Mouse (Mus musculus) 416B (cell line): ENCODE measurements around the gene Fam107a.

Source experiments
- DNase-seq: peaks from one replicate; pipeline ENCODE4 v3.0.0; 2011; ENCODE audit warnings: low read depth

Fam107a gene

GRCm38 (mm10) chr14:8256881-8257280, 60.9 kb downstream of the Fam107a start:
- no peak for DNase-seq

- no peak for DNase-seq
Measured at GRCm38 (mm10) chr14:8256072-8256471, 61.8 kb downstream of the Fam107a start.

- DNase-seq, result peak; percentile 83
Measured at GRCm38 (mm10) chr14:8255076-8255729, 62.6 kb downstream of the Fam107a start.

- DNase-seq, result no peak
Measured at GRCm38 (mm10) chr14:8251330-8251885, 66.4 kb downstream of the Fam107a start.

- DNase-seq, result peak; percentile 51
Measured at GRCm38 (mm10) chr14:8250141-8250871, 67.5 kb downstream of the Fam107a start.

- no peak for DNase-seq
Measured at GRCm38 (mm10) chr14:8249206-8249605, 68.6 kb downstream of the Fam107a start.

- DNase-seq, result no peak
Measured at GRCm38 (mm10) chr14:8246878-8247277, 70.9 kb downstream of the Fam107a start.
